Mouse (Mus musculus) embryonic facial prominence, embryonic 15.5 days (tissue): ENCODE results near the gene Them4. TPM values are rescaled to one million over a fixed set of nuclear protein-coding genes. Genes with fewer than 3 reads are reported as not detected.
"Not testable (repeated sequence)": the region's sequence is repeated elsewhere in the genome, so short reads cannot be mapped to it uniquely, and the experiment has no call there.

Experiments used
- ATAC-seq: fragments of 200-750 bp; cut with Nextera tagmentation; 2 replicates; pipeline ENCODE4 v1.8.0; 2017; ENCODE audit warnings: low read depth, moderate TSS enrichment; ENCODE audit not compliant: insufficient number of reproducible peaks, low FRiP score, low TSS enrichment
- H3K27ac ChIP-seq: fragments of 300-500 bp; sonication (generic); replicated peaks from 2 replicates; pipeline ENCODE4 v1.5.1; 2015; ENCODE audit warnings: mild to moderate bottlenecking, inconsistent platforms
- H3K27me3 ChIP-seq: fragments of 300-500 bp; sonication (generic); 2 replicates; pipeline ENCODE4 v1.6.1; 2015; ENCODE audit warnings: inconsistent platforms
- H3K36me3 ChIP-seq: fragments of 300-500 bp; sonication (generic); 2 replicates; pipeline ENCODE4 v1.6.1; 2015; ENCODE audit warnings: mild to moderate bottlenecking, inconsistent platforms
- H3K4me1 ChIP-seq: fragments of 300-500 bp; sonication (generic); 2 replicates; pipeline ENCODE4 v1.6.1; 2015; ENCODE audit warnings: inconsistent platforms
- H3K4me2 ChIP-seq: fragments of 300-500 bp; sonication (generic); replicated peaks from 2 replicates; pipeline ENCODE4 v1.6.1; 2015; ENCODE audit warnings: mild to moderate bottlenecking, inconsistent platforms
- H3K4me3 ChIP-seq: fragments of 300-500 bp; sonication (generic); replicated peaks from 2 replicates; pipeline ENCODE4 v1.5.1; 2015; ENCODE audit warnings: mild to moderate bottlenecking, inconsistent platforms
- H3K9ac ChIP-seq: fragments of 300-500 bp; sonication (generic); 2 replicates; pipeline ENCODE4 v1.6.1; 2015; ENCODE audit warnings: inconsistent platforms
- H3K9me3 ChIP-seq: fragments of 300-500 bp; sonication (generic); replicated peaks from 2 replicates; pipeline ENCODE4 v1.6.1; 2016; ENCODE audit warnings: inconsistent platforms
- WGBS: fragments of 180-500 bp; shearing (Covaris S2); methylation state at CpG from one replicate; pipeline ENCODE4 v1.1.7; 2015; 5-methylcytosine and 5-hydroxymethylcytosine counted together
- polyA plus RNA-seq: library from polyadenylated mRNA; unstranded; fragments of >200 nt; fragmentation: Nextera tagmentation; extraction: Ambion mirVana; gene quantifications from 2 replicates; pipeline ENCODE4 v1.2.1, GENCODE M21; 2015

Them4 gene
- polyA plus RNA-seq: 10.1 and 11.2 TPM in 2 replicates

DNA sequence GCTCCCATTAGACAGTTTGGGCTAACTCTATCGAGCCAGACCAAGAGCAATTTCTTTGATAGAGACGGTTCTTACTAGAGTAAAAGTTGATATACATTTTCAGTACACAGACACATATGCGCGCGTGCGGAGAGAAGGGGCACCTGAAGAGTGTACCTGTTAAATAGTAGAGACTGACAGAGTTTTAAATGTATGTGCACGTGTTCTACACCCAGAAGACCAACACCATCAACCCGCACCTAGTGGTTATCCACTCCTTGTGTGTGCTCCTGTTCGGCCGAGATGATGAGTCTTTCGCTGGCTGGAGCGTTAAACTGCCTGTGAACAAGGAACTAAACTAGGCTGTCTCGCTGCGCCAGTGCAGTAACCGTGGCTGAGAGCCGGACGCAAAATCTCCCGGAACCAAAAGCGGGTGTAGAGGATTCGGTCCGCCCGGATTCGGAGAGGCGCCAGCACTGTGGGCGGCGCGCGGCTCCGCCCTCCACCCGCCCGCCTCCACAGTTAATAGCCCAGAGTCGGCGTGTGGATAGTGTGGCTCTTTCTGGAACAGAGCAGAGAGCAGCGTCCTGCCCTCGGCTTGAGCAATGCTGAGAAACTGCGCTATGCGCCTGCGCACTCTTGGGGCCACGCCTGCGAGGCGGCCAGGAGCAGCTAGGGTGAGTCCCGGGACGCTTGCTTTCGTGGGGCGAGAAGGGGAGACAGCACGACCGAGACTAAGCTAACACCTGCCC is at the start of gene Them4:
Them4 (plus strand) TSS at position 457 of the 731 bp plus-strand sequence.
- 1% methylated on average over 47 of the region's 47 CpGs for WGBS
- ATAC-seq: peak; percentile 98

DNA sequence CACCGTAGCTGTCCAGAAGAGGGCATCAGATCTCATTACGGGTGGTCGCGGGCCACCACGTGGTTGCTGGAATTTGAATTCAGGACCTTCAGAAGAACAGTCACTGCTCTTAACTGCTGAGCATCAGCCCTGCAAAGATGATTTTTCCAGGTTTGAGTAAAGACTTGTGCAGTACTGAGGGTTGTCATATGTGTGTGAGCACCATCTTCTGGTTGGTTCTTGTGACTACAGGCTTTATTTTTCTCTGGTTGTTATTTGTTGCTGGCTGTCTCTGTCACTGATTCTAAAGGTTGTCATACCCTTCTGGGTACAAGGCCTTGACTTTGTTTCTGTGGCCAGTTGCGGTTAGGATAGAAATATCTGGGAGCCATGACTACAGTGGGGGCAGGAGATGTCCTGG is 49.3 kb upstream of the Them4 start:
- Histone ChIP-seq H3K4me1 (no peaks in the 10 kb centered on the region), H3K27ac (no peak overlapping the region), H3K9me3 (no peaks in the 10 kb centered on the region), H3K4me3 (no peak overlapping the region), H3K4me2 (no peak overlapping the region), H3K36me3 (no peaks in the 10 kb centered on the region), H3K9ac (no peak overlapping the region), H3K27me3 (no peaks in the 10 kb centered on the region)
- WGBS: 44% methylated on average over 6 of the region's 6 CpGs
- no peak for ATAC-seq

More for the DNA sequence above, at the start of gene Them4:
- Histone ChIP-seq H3K4me3 (peak within 1 kb of the TSS; percentile 58), H3K27me3 (no peaks in the 10 kb centered on the region), H3K36me3 (no peaks in the 10 kb centered on the region), H3K4me1 (peaks cover 12% of the 10 kb centered on the region; the same call in 1 of the 2 replicates), H3K4me2 (peak within 1 kb of the TSS; percentile 56), H3K9me3 (no peaks in the 10 kb centered on the region), H3K9ac (peak within 1 kb of the TSS; percentile 27), H3K27ac (peak within 1 kb of the TSS; percentile 81)

DNA sequence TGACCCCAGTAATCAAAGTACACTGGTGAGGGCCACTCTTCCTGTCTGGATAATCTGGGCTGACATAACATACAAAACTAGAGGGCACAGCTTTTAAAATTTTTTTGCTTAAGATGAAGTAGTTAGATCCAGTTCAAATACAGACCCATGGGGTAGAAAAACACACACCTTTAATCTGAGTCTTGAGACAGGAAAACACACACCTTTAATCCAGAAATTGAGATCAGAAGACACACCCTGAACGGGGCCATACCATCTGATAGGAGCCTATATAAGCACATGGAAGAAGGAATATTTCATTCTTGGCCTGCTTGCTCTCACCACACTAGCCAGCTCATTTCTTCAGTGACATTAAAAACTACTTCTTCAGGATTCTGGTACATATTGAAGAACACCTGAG is 46.2 kb upstream of the Them4 start, which contains the start of gene Gm4778:
Gm4778 (plus strand) TSS at position 301 of the 400 bp plus-strand sequence.
- ATAC-seq: not testable (repeated sequence)
- WGBS: 70% methylated on average over 1 of the region's 1 CpGs

DNA sequence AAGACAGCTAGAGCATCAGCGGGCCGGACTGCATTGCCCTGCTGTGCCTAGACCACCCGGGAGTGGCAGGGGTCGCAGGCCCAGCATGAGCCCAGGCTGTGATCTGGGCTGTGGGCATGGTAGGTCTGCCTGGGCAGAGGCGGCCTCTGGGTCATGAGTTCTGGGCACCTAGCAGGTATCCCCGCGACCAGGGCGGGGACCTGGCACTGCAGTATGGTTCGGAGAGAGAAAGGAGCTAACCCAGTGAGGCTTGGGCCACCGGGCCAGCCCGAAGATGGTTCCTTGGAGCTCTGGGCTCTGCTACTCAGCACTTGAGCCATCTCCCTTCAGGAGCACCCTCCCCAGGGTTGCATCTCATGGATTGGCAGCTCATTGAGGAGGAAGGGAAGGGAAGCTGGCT is 33.9 kb upstream of the Them4 start:
- 86% methylated on average over 11 of the region's 11 CpGs for WGBS
- no peak for ATAC-seq
- no peak overlapping the region for H3K27ac ChIP-seq

More for the DNA sequence above, 46.2 kb upstream of the Them4 start, which contains the start of gene Gm4778:
- H3K27me3 ChIP-seq, H3K27ac ChIP-seq, H3K4me3 ChIP-seq, H3K4me1 ChIP-seq, H3K9ac ChIP-seq, H3K9me3 ChIP-seq, H3K36me3 ChIP-seq, H3K4me2 ChIP-seq: not testable (repeated sequence)

DNA sequence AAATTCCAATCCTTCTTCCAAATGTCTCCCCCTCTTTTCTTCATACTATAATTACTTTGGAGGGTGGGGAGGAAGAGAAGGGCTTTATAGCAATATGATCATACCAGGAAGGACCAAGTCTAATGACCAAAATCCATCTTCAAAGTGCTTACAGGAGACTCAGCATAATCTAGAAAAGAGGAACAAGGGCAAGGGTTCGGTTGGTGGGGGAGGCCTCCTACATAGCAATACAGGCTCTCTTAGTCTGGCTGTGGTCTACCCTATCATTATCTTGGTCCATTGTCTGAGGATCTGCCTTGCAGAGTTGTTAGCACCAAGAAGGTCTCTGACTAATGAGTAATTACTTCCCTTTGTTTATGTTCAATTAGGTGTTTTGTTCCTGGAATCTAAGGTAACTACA is 4.4 kb upstream of the Them4 start:
- Histone ChIP-seq H3K36me3 (no peaks in the 10 kb centered on the region), H3K4me2 (no peak overlapping the region), H3K9me3 (no peaks in the 10 kb centered on the region), H3K9ac (no peak overlapping the region), H3K4me1 (0 out of 2 replicates have a peak, but pooled peaks cover 5% of the 10 kb centered on the region), H3K27me3 (no peaks in the 10 kb centered on the region), H3K4me3 (no peak overlapping the region), H3K27ac (no peak overlapping the region)
- no peak for ATAC-seq
- WGBS: 30% methylated on average over 1 of the region's 1 CpGs

More for the DNA sequence above, 33.9 kb upstream of the Them4 start:
- Histone ChIP-seq H3K4me3 (no peak overlapping the region), H3K4me1 (no peaks in the 10 kb centered on the region), H3K9ac (no peak overlapping the region), H3K4me2 (no peak overlapping the region), H3K36me3 (no peaks in the 10 kb centered on the region), H3K9me3 (no peaks in the 10 kb centered on the region), H3K27me3 (no peaks in the 10 kb centered on the region)

DNA sequence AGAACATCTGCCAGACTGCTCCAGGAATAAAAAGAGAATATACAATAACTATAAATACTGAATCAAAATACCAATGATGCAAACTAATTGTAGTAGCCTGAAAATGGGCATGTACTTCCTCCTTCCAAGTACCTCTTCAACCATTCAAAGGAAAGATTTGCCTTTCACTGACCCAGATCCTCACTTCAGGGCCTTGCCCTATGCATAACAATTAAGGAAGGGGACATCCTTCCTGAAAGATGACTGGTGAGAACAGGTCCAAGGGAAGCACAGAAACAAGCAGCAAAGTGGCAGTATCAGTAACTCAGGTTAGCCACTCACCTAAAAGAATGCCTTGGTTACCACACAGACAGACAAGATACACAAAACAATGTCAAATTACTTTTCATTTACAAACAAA is 2.9 kb upstream of the Them4 start:
- H3K36me3 ChIP-seq: no peaks in the 10 kb centered on the region
- H3K27me3 ChIP-seq: no peaks in the 10 kb centered on the region
- H3K4me2 ChIP-seq: no peak overlapping the region
- H3K4me3 ChIP-seq: no peak overlapping the region
- H3K27ac ChIP-seq: no peak overlapping the region
- H3K9me3 ChIP-seq: no peaks in the 10 kb centered on the region
- no peak for ATAC-seq
- no peak overlapping the region for H3K9ac ChIP-seq
- H3K4me1 ChIP-seq: peaks cover 12% of the 10 kb centered on the region; the same call in 1 of the 2 replicates

DNA sequence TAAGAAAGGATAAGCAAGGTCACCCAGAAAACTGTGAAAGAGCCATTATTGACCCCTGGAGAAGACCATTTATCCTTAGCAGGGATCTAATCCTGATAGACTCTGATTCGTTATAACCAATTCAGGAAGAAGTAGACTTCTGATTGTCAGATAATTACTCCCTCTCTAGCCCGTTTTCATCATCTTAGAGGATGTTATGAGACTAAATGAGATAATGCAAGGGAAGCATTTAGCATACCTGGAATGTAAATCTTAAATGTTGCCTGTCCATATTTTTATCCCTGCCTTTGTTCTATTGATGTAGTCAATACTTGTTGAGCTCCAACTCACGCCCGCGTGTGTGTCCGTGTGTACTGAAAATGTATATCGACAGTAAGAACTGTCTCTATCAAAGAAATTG is 602 bp downstream of the Them4 start:
- Histone ChIP-seq H3K27ac (peak overlapping the region; percentile 81), H3K4me2 (peak overlapping the region; percentile 56), H3K9ac (peak overlapping the region; percentile 27), H3K9me3 (no peaks in the 10 kb centered on the region), H3K4me3 (peak overlapping the region; percentile 58), H3K4me1 (peaks cover 12% of the 10 kb centered on the region; the same call in 1 of the 2 replicates), H3K36me3 (no peaks in the 10 kb centered on the region), H3K27me3 (no peaks in the 10 kb centered on the region)
- WGBS: 37% methylated on average over 7 of the region's 7 CpGs
- ATAC-seq: no peak

DNA sequence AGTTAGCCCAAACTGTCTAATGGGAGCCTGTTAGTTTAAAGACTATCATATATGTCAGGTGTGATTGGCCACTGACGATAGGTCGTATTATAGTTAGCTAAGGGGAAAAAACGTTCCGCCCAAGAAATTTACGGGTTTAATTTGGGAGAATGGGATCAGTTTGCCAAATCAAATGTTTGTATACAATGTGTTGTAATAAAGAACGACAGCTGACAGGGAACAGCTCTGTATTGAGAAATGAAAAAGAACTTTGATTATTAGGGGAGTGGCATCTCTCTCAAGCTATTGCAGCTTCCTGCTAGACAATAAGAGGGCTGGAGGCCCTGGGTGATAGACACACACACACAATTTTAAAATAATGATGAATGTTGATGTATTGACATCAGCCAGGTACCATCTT is 1.0 kb downstream of the Them4 start:
- Histone ChIP-seq H3K4me1 (peaks cover 12% of the 10 kb centered on the region; the same call in 1 of the 2 replicates), H3K36me3 (no peaks in the 10 kb centered on the region), H3K4me3 (peak overlapping the region; percentile 58), H3K4me2 (peak overlapping the region; percentile 56), H3K9ac (0 out of 2 replicates have a peak overlapping the region, but pooled peaks have one; percentile 27), H3K27me3 (no peaks in the 10 kb centered on the region), H3K9me3 (no peaks in the 10 kb centered on the region), H3K27ac (no peak overlapping the region)
- ATAC-seq: no peak
- WGBS: 63% methylated on average over 6 of the region's 6 CpGs

DNA sequence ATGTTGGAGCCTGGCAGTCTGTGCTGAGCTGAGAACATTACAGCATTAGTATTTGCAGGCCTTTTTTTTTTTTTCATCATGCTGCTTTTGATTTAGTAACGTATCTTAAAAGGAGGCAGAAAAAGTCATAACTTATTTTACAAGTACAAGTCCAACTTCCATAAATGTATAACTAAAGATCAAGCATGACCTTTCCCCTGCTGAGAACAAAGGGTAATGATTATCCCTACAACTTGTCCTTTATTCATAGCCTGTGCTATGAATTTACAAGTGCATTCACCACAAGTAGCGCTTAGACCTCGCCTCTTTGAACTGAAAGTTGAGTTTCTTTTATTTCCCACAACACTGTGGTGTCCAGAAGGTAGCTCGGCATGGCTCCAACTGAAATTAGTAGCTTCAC is 1.5 kb downstream of the Them4 start:
- ATAC-seq: no peak
- Histone ChIP-seq H3K9me3 (no peaks in the 10 kb centered on the region), H3K4me3 (no peak overlapping the region), H3K9ac (no peak overlapping the region), H3K27me3 (no peaks in the 10 kb centered on the region), H3K27ac (no peak overlapping the region), H3K4me1 (peaks cover 12% of the 10 kb centered on the region; the same call in 1 of the 2 replicates), H3K36me3 (no peaks in the 10 kb centered on the region), H3K4me2 (no peak overlapping the region)
- WGBS: 77% methylated on average over 4 of the region's 4 CpGs

DNA sequence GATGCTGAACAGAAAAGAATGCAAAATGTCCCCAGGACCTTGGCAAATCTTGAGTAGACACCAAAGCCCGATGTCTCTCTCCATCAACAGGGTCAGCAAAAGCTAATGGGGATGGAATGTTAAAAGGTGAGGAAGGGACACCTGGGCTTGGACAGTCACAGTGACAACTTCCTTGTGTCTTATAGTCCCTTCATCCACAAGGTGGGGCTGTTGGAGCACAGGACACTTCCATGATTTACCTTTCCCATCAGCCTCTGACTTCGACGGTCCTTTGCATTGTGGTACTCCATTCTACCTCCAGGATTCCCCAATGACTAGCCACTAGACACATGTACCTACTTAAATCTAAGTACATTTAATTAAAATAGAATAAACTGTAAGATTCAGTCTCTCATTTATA is 18.8 kb downstream of the Them4 start:
- H3K27me3 ChIP-seq: no peaks in the 10 kb centered on the region
- 52% methylated on average over 3 of the region's 3 CpGs for WGBS

DNA sequence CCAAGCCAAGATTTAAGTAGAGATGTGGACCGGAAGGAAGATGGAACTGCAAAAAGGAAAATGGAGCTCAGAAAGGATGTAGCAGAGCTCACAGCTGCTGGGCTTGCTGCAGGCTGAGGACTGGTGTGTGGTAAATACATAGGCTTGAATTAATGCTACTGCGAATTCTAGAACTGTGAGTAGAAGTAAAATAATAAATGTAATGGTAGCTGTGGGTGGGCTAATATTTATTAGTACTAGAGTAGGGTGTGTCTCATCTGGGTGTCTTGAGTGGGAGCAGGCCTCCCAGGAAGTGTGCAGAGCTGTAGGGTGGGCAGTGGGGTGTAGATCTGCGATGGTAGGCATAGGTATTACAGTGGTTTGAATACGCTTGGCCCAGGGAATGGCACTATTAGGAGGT is 24.6 kb downstream of the Them4 start:
- no peak overlapping the region for H3K4me3 ChIP-seq
- no peaks in the 10 kb centered on the region for H3K9me3 ChIP-seq
- no peaks in the 10 kb centered on the region for H3K27me3 ChIP-seq
- ATAC-seq: no peak
- H3K9ac ChIP-seq: no peak overlapping the region
- WGBS: 92% methylated on average over 4 of the region's 4 CpGs
- no peak overlapping the region for H3K27ac ChIP-seq
- no peaks in the 10 kb centered on the region for H3K4me1 ChIP-seq
- no peak overlapping the region for H3K4me2 ChIP-seq
- peaks cover 10% of the 10 kb centered on the region; the same call in 1 of the 2 replicates for H3K36me3 ChIP-seq

More for the DNA sequence above, 18.8 kb downstream of the Them4 start:
- Histone ChIP-seq H3K4me1 (no peaks in the 10 kb centered on the region), H3K9me3 (no peaks in the 10 kb centered on the region), H3K4me2 (no peak overlapping the region), H3K27ac (no peak overlapping the region), H3K9ac (no peak overlapping the region), H3K36me3 (peaks cover 10% of the 10 kb centered on the region; the same call in 1 of the 2 replicates), H3K4me3 (no peak overlapping the region)
- ATAC-seq: no peak
